Mouse (Mus musculus): Measurements from ENCODE around the gene Il12a. TPM values are rescaled to one million over a fixed set of nuclear protein-coding genes. Genes with fewer than 3 reads are reported as not detected.

The Il12a gene
- polyA plus RNA-seq, 1 experiment from 2014 or later: not detected

DNA sequence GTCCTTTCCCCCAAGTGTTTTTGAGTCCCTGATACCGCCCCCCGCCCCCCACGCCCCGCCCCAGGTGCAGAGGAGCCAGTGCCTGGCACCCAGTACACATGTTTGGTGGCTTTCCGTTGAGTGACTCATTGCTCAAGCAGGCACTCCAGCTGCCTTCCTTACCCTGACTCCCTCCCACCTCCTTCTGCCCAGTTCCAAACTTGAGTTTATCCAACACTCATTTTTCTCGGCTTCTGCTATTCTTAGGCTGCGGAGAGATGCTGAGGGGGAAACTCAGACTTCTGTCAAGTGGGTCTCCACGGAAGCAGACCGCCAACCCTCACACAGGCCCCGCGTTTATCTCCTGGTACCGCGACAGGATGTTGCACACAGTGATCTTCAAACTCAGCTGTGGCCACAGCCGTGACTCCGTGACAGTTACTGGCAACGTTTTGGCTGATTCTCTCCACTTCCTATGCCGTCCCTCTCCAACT lies 13.6 kb upstream of the Il12a start:
- peak; percentile 89 for ATAC-seq (replicated peaks; ENCODE audit: extremely low read depth, insufficient read depth, low FRiP score)
- Histone ChIP-seq H3K9me3 (replicated peaks; ENCODE audit: control insufficient read depth, low read length) (no peaks in the 10 kb centered on the region), H3K4me2 (ENCODE audit: low read depth, low read length) (peak overlapping the region; percentile 56), H3K36me3 (ENCODE audit: control insufficient read depth, insufficient read depth) (no peaks in the 10 kb centered on the region), H3K9ac (ENCODE audit: low read length) (peak overlapping the region; percentile 2), H3K27ac (ENCODE audit: low read length) (peak overlapping the region; percentile 17), H3K4me1 (ENCODE audit: control insufficient read depth, insufficient read depth, low read length) (0 out of 2 replicates have a peak, but pooled peaks cover 3% of the 10 kb centered on the region), H3K27me3 (ENCODE audit: control insufficient read depth, insufficient read depth, low read length) (no peaks in the 10 kb centered on the region), H3K4me3 (ENCODE audit: low read length) (peak overlapping the region; percentile 33)
- WGBS: 3% methylated on average over 17 of the region's 17 CpGs

DNA sequence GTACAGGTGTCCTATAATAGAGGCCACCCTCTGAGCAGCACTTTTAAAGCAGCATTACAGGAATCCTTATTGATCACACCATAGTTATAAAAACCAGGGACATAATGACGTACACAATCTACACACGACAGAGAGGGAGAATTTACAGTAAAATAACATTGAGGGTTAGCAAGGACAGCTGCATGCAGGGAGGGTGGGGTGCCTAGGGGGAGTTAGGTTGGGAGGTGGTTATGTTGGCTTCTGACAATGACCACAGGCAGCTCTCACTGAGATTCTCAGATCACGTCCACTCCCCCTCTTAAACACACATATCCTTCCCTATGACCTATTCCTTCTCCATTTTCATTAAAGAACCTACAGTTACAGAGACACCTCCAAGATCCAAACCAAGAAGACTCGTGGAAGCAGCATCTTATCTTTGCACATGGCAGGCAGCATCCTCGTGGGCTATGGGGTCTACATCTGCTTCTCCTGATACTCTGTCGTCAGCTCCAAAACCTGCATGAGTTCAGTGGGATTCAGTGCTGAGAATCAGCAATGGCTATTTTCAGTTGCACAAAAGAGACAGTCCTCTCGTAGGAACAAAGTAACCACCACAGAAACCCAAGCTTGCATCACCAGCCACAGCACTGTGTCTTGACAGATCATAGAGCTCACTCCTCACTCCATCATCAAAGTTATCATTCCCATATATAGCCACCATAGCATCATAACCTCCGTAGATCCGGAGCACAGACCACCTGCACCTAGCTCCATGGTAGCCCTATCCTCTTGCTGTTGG lies 11.4 kb upstream of the Il12a start:
- no peak overlapping the region for H3K4me3 ChIP-seq (ENCODE audit: low read length)
- ATAC-seq (replicated peaks; ENCODE audit: extremely low read depth, insufficient read depth, low FRiP score): no peak
- no peaks in the 10 kb centered on the region for H3K9me3 ChIP-seq (replicated peaks; ENCODE audit: control insufficient read depth, low read length)
- no peak overlapping the region for H3K4me2 ChIP-seq (ENCODE audit: low read depth, low read length)
- WGBS: 74% methylated on average over 9 of the region's 9 CpGs
- 0 out of 2 replicates have a peak, but pooled peaks cover 3% of the 10 kb centered on the region for H3K4me1 ChIP-seq (ENCODE audit: control insufficient read depth, insufficient read depth, low read length)
- H3K27ac ChIP-seq (ENCODE audit: low read length): no peak overlapping the region
- H3K36me3 ChIP-seq (ENCODE audit: control insufficient read depth, insufficient read depth): no peaks in the 10 kb centered on the region
- H3K27me3 ChIP-seq (ENCODE audit: control insufficient read depth, insufficient read depth, low read length): no peaks in the 10 kb centered on the region
- H3K9ac ChIP-seq (ENCODE audit: low read length): no peak overlapping the region

DNA sequence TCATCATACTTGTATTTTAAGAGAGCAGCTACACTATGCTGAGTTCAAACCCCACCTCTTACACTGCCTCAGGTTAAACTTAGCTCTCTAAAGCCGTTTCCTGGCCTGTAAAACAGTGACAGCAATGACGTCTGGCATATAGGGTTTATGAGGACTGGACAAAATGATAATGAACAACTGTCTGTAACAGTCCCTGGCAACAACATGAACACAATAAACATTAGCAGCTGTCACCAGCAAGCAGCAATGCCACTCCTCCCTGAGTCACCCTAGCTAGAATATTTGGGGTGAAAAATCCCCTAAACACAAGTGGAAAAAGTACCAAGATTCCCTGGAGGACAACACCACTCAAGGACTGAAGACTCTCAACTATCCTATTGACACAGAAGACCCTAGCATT lies 6.9 kb upstream of the Il12a start:
- no peaks in the 10 kb centered on the region for H3K36me3 ChIP-seq (ENCODE audit: control insufficient read depth, insufficient read depth)
- no peaks in the 10 kb centered on the region for H3K4me1 ChIP-seq (ENCODE audit: control insufficient read depth, insufficient read depth, low read length)
- no peak overlapping the region for H3K4me3 ChIP-seq (ENCODE audit: low read length)
- ATAC-seq (replicated peaks; ENCODE audit: extremely low read depth, insufficient read depth, low FRiP score): no peak
- no peak overlapping the region for H3K4me2 ChIP-seq (ENCODE audit: low read depth, low read length)
- no peak overlapping the region for H3K27ac ChIP-seq (ENCODE audit: low read length)
- no peak overlapping the region for H3K9ac ChIP-seq (ENCODE audit: low read length)
- no peaks in the 10 kb centered on the region for H3K9me3 ChIP-seq (replicated peaks; ENCODE audit: control insufficient read depth, low read length)
- no peaks in the 10 kb centered on the region for H3K27me3 ChIP-seq (ENCODE audit: control insufficient read depth, insufficient read depth, low read length)
- WGBS: 37% methylated on average over 2 of the region's 2 CpGs

DNA sequence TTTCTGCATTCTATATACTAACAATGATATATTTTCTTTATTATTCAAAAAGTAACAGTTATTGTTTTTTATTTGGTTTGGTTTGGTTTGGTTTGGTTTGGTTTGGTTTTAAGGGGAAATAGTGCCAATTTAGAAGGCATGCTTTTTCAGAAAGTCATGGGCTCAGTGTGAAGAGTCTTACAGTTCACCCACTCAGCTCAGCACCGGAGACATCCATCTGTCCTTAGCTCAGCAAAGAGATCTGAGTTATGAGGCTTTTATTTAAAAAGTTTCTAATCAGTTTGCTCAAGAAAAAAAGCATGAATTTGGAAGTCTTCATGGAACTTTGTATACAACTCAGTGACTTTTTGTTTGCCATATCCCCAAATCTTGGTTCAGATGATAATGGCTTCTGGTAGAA lies 6.2 kb upstream of the Il12a start:
- no peaks in the 10 kb centered on the region for H3K36me3 ChIP-seq (ENCODE audit: control insufficient read depth, insufficient read depth)
- H3K4me3 ChIP-seq (ENCODE audit: low read length): no peak overlapping the region
- no peak for ATAC-seq (replicated peaks; ENCODE audit: extremely low read depth, insufficient read depth, low FRiP score)
- no peak overlapping the region for H3K9ac ChIP-seq (ENCODE audit: low read length)
- no peaks in the 10 kb centered on the region for H3K9me3 ChIP-seq (replicated peaks; ENCODE audit: control insufficient read depth, low read length)
- no peak overlapping the region for H3K4me2 ChIP-seq (ENCODE audit: low read depth, low read length)
- 78% methylated on average over 1 of the region's 1 CpGs for WGBS
- no peaks in the 10 kb centered on the region for H3K4me1 ChIP-seq (ENCODE audit: control insufficient read depth, insufficient read depth, low read length)
- no peak overlapping the region for H3K27ac ChIP-seq (ENCODE audit: low read length)
- H3K27me3 ChIP-seq (ENCODE audit: control insufficient read depth, insufficient read depth, low read length): no peaks in the 10 kb centered on the region

DNA sequence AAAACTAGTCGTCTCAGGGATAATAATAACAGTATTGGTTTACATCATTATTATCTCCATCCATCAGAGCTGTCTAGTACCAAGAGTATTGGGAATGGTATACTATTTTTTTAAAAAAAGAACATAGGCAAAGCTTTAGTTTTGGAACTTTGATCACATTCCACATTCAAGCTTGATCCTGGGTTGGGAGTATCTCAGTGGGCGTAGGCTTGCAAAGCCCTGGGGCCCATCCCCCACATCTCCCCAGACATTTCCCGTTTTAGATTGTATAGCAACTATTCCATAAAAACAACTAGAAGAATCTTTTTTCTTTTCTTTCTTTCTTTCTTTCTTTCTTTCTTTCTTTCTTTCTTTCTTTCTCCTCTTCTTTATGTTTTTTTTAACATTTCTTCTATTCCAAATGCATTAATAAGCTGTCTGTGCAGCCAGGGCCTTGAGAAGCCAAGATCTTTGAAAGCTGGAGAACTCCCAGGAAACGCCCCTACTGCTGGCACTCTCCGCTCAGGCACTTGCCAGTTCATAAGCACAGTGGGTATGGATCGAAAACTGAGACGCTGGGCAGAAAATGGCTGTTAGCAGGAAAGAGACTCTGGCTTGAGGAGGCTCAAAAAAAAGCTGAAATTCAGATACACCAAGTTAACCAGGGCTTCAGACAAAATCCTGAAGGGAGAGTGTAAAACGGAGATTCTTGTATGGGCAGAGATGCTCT lies 3.4 kb upstream of the Il12a start:
- Histone ChIP-seq H3K27ac (ENCODE audit: low read length) (no peak overlapping the region), H3K36me3 (ENCODE audit: control insufficient read depth, insufficient read depth) (no peaks in the 10 kb centered on the region), H3K27me3 (ENCODE audit: control insufficient read depth, insufficient read depth, low read length) (no peaks in the 10 kb centered on the region), H3K9ac (ENCODE audit: low read length) (no peak overlapping the region), H3K4me2 (ENCODE audit: low read depth, low read length) (no peak overlapping the region), H3K9me3 (replicated peaks; ENCODE audit: control insufficient read depth, low read length) (no peaks in the 10 kb centered on the region), H3K4me1 (ENCODE audit: control insufficient read depth, insufficient read depth, low read length) (no peaks in the 10 kb centered on the region; the same call in 1 of the 2 replicates), H3K4me3 (ENCODE audit: low read length) (no peak overlapping the region)
- 64% methylated on average over 8 of the region's 8 CpGs for WGBS
- no peak for ATAC-seq (replicated peaks; ENCODE audit: extremely low read depth, insufficient read depth, low FRiP score)

DNA sequence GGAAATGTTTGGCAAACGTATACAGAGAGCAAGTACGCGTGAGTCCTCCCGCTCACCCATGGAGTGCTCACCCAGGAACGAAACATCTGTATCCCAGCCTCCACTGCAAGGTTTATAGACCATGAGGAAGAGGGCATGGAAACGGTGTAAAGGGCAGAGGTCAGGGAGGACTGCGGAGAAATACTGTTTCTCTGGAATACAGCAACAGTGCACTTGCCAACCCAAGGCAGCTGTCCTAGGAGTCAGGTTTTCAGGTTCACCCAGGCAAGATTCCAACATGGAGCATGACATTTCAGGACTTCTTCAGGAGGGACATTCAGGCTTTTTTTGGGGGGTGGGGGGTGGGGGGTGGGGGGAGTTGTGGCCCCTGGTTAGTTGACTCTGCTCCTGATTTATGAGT lies 1.1 kb upstream of the Il12a start:
- Histone ChIP-seq H3K27ac (ENCODE audit: low read length) (no peak overlapping the region), H3K4me3 (ENCODE audit: low read length) (no peak overlapping the region), H3K9ac (ENCODE audit: low read length) (no peak overlapping the region), H3K36me3 (ENCODE audit: control insufficient read depth, insufficient read depth) (no peaks in the 10 kb centered on the region), H3K9me3 (replicated peaks; ENCODE audit: control insufficient read depth, low read length) (no peaks in the 10 kb centered on the region), H3K27me3 (ENCODE audit: control insufficient read depth, insufficient read depth, low read length) (no peaks in the 10 kb centered on the region), H3K4me1 (ENCODE audit: control insufficient read depth, insufficient read depth, low read length) (peaks cover 10% of the 10 kb centered on the region), H3K4me2 (ENCODE audit: low read depth, low read length) (no peak overlapping the region)
- no peak for ATAC-seq (replicated peaks; ENCODE audit: extremely low read depth, insufficient read depth, low FRiP score)
- WGBS: 88% methylated on average over 7 of the region's 7 CpGs

DNA sequence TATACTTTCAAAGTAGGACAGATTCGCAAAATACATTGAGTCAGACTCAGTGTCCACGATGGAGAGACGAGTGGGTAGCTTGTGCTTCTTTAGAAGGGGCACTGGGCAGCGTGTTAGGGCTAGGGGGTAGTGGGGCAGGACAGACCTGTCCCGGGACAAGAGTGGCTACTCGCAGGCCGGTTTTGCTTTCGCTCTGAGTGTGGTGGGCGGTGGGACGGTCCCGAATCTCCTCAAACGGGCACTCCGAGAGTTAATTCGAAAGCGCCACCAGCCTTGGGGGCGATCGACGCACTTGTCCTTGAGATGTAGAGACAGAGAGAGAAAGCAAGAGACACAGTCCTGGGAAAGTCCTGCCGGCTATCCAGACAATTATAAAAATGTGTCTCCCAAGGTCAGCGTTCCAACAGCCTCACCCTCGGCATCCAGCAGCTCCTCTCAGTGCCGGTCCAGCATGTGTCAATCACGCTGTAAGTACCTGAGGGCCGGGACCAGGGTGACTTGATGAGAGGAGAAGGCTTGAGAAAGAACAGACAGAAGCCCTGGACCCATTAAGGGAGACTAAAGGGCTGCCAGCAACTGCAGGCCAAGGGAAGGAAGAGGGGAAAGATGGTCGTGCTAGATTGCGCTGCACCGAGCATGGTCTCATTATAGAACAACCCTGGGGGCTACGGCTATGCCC lies 795 bp downstream of the Il12a start:
- Histone ChIP-seq H3K9me3 (replicated peaks; ENCODE audit: control insufficient read depth, low read length) (no peaks in the 10 kb centered on the region), H3K36me3 (ENCODE audit: control insufficient read depth, insufficient read depth) (no peaks in the 10 kb centered on the region), H3K4me1 (ENCODE audit: control insufficient read depth, insufficient read depth, low read length) (peaks cover 10% of the 10 kb centered on the region), H3K27ac (ENCODE audit: low read length) (no peak overlapping the region), H3K27me3 (ENCODE audit: control insufficient read depth, insufficient read depth, low read length) (no peaks in the 10 kb centered on the region), H3K9ac (ENCODE audit: low read length) (peak overlapping the region; percentile 35; the same call in 1 of the 2 replicates), H3K4me2 (ENCODE audit: low read depth, low read length) (peak overlapping the region; percentile 61), H3K4me3 (ENCODE audit: low read length) (peak overlapping the region; percentile 31)
- 51% methylated on average over 28 of the region's 28 CpGs for WGBS
- no peak for ATAC-seq (replicated peaks; ENCODE audit: extremely low read depth, insufficient read depth, low FRiP score)

DNA sequence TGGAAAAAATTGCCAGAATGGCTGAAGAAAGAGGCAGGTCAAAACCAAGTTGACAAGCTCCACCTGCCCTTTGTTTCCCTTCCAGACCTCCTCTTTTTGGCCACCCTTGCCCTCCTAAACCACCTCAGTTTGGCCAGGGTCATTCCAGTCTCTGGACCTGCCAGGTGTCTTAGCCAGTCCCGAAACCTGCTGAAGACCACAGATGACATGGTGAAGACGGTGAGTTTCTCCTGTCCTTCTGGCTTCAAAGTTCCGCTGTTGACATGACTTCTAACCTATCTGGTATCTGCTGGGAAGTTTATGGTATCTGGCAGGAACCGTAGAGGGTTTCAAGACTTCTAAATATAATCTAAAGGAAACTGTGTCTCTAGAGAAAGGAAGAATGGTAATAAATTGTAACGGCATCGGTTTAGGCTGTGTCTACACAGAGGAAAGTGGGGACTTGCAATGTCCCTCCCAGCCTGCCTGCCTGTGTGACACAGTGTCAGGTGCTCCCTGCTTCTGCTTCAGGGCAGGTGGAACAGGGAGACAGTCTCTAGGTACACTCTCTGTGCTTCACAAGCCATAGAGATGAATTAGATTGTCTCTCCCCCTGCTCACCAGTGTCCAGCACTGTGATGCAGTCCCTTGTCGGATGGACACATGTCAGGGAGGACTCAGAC lies 1.6 kb downstream of the Il12a start:
- Histone ChIP-seq H3K9ac (ENCODE audit: low read length) (no peak overlapping the region), H3K27ac (ENCODE audit: low read length) (no peak overlapping the region), H3K4me1 (ENCODE audit: control insufficient read depth, insufficient read depth, low read length) (peaks cover 10% of the 10 kb centered on the region), H3K4me3 (ENCODE audit: low read length) (no peak overlapping the region), H3K27me3 (ENCODE audit: control insufficient read depth, insufficient read depth, low read length) (no peaks in the 10 kb centered on the region), H3K36me3 (ENCODE audit: control insufficient read depth, insufficient read depth) (no peaks in the 10 kb centered on the region), H3K4me2 (ENCODE audit: low read depth, low read length) (peak overlapping the region; percentile 61; the same call in 1 of the 2 replicates), H3K9me3 (replicated peaks; ENCODE audit: control insufficient read depth, low read length) (no peaks in the 10 kb centered on the region)
- no peak for ATAC-seq (replicated peaks; ENCODE audit: extremely low read depth, insufficient read depth, low FRiP score)
- 56% methylated on average over 7 of the region's 7 CpGs for WGBS
